Mouse (Mus musculus): ENCODE measurements around the gene Bola2. TPM values are rescaled to one million over a fixed set of nuclear protein-coding genes. Genes with fewer than 3 reads are reported as not detected.

The Bola2 gene
- polyA plus RNA-seq, 1 experiment from 2014 or later, result 138 TPM

DNA sequence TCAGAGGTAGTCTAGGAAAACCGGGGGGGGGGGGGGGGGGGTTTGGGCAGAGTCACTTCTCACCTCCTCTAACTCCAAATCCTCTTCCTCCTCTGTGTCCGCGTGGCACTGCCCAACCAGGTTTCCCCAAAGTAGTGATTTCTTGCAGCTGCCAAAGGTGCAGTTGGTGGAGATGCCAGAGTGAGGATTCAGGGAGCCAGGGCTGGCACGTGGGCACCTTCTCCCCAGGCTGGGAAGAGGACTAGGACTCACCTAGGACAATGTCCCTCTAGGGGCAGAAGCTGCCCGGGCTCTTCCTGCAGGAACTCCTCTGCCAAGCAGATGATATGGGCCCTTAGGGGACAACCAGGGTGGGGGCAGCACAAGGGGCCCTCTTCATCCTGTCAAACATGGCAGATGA is 3.5 kb upstream of the Bola2 start:
- H3K4me1 ChIP-seq, result peaks cover 14% of the 10 kb centered on the region
- no peak for ATAC-seq (ENCODE audit: insufficient number of reproducible peaks, insufficient read depth, low FRiP score, low TSS enrichment)
- H3K9me3 ChIP-seq, result no peaks in the 10 kb centered on the region
- WGBS, result 91% methylated on average over 4 of the region's 5 CpGs
- H3K36me3 ChIP-seq, result peaks cover 26% of the 10 kb centered on the region
- no peak overlapping the region for H3K27ac ChIP-seq
- H3K4me2 ChIP-seq (replicated peaks), result no peak overlapping the region
- no peaks in the 10 kb centered on the region for H3K27me3 ChIP-seq
- H3K4me3 ChIP-seq, result no peak overlapping the region
- no peak overlapping the region for H3K9ac ChIP-seq

DNA sequence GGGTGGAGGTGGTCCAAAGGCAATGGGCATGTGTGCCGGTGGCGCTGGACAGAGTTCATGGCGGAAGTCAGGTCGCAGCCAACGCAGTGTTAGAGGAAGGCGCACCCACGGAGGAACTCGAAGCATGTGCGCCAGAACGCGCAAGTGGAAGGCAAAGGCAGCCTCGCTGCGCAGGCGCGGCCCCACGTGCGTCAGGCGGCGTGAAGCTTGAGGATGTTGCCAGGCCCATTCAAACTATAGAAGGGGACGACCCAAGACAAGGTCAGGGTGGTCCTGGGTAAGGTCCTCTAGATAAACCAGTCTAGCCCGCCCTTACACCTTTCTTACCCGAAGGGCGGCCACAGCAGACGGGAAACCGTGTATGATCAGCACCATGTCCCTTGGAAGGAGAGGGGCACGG is 2.8 kb upstream of the Bola2 start:
- no peak for ATAC-seq (ENCODE audit: insufficient number of reproducible peaks, insufficient read depth, low FRiP score, low TSS enrichment)
- no peak overlapping the region for H3K9ac ChIP-seq
- H3K4me1 ChIP-seq, result peaks cover 18% of the 10 kb centered on the region
- H3K4me2 ChIP-seq (replicated peaks), result no peak overlapping the region
- H3K4me3 ChIP-seq, result no peak overlapping the region
- no peaks in the 10 kb centered on the region for H3K9me3 ChIP-seq
- WGBS, result 94% methylated on average over 26 of the region's 26 CpGs
- H3K36me3 ChIP-seq, result peaks cover 26% of the 10 kb centered on the region
- H3K27ac ChIP-seq, result no peak overlapping the region
- no peaks in the 10 kb centered on the region for H3K27me3 ChIP-seq

DNA sequence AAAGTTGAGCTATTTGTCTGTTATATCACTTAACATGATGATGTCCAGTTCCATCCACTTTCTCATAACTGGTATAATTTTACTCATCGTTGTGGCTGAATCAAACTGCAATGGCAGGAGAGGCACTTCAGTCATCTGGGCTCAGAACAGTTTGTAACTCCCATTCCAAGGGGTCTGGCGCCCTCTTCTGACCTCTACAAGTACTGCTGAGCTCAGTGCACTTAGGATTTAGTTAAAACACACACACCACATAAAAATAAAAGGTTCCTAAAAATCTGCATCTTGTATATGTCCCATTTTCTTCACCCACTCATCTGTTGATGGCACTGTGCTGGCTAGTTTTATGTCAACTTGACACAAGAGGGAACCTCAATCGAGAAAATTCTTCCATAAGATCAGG is 1.9 kb upstream of the Bola2 start:
- no peak overlapping the region for H3K4me2 ChIP-seq (replicated peaks)

DNA sequence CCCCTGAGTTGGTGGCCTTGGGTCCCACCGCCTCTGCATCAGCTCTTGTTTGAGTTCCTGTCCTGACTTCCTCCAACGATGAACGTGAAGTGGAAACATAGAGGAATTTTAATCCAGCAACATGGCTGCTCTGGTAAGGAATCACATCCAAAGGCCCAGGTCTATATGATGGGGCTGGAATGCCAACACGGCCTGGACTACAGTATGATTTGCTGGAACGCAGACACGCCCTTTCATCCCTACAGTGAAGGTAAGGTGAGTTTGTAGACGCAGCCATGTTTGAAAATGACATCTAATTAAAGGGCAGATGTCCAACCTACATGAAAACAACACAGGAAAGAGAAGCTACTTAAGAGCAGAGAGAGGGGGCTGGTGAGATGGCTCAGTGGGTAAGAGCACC is 1.4 kb upstream of the Bola2 start:
- WGBS, result 85% methylated on average over 7 of the region's 7 CpGs
- Histone ChIP-seq H3K9me3 (no peaks in the 10 kb centered on the region), H3K4me3 (no peak overlapping the region), H3K4me1 (peaks cover 18% of the 10 kb centered on the region), H3K4me2 (replicated peaks) (no peak overlapping the region), H3K27ac (no peak overlapping the region), H3K9ac (0 out of 2 replicates have a peak overlapping the region, but pooled peaks have one; percentile 8), H3K36me3 (peaks cover 28% of the 10 kb centered on the region), H3K27me3 (no peaks in the 10 kb centered on the region)
- no peak for ATAC-seq (ENCODE audit: insufficient number of reproducible peaks, insufficient read depth, low FRiP score, low TSS enrichment)

More for the DNA sequence above, 1.9 kb upstream of the Bola2 start:
- WGBS, result 40% methylated on average over 3 of the region's 3 CpGs
- no peaks in the 10 kb centered on the region for H3K27me3 ChIP-seq
- H3K9me3 ChIP-seq, result no peaks in the 10 kb centered on the region
- peaks cover 26% of the 10 kb centered on the region for H3K36me3 ChIP-seq
- 0 out of 2 replicates have a peak overlapping the region, but pooled peaks have one; percentile 8 for H3K9ac ChIP-seq
- peaks cover 18% of the 10 kb centered on the region for H3K4me1 ChIP-seq
- no peak overlapping the region for H3K27ac ChIP-seq
- no peak overlapping the region for H3K4me3 ChIP-seq
- ATAC-seq (ENCODE audit: insufficient number of reproducible peaks, insufficient read depth, low FRiP score, low TSS enrichment), result no peak

DNA sequence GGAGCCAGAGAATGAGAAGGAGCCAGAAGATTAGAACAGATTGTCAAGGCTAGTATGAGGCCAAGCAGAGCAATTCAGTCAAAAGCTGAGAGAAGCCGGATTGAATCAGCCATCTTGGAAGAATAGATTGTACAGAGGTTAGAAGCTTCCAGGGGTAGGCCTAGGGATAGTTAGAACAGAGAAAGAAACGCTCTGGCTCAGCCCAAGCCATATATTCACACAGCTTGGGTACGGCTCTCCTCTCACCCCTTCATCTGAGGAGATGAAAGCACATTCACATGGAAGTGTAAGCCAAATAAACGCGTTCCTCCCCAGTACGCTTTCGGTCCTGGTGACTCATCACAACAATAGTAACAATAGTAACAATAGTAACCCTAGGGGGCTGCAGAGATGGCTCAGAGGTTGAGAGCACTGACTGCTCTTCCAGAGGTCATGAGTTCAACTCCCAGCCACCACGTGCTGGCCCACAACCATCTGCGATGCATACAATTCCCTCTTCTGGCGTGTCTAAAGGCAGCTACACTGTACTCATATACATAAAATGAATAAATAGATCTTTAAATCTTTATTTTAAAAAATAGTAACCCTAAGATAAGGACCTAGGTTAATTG is 655 bp upstream of the Bola2 start:
- Histone ChIP-seq H3K27ac (no peak overlapping the region), H3K9ac (0 out of 2 replicates have a peak overlapping the region, but pooled peaks have one; percentile 31), H3K4me1 (peaks cover 18% of the 10 kb centered on the region), H3K27me3 (no peaks in the 10 kb centered on the region), H3K4me2 (replicated peaks) (peak overlapping the region; percentile 82), H3K36me3 (peaks cover 30% of the 10 kb centered on the region), H3K4me3 (peak overlapping the region; percentile 78), H3K9me3 (no peaks in the 10 kb centered on the region)
- no peak for ATAC-seq (ENCODE audit: insufficient number of reproducible peaks, insufficient read depth, low FRiP score, low TSS enrichment)
- WGBS, result 50% methylated on average over 10 of the region's 10 CpGs

DNA sequence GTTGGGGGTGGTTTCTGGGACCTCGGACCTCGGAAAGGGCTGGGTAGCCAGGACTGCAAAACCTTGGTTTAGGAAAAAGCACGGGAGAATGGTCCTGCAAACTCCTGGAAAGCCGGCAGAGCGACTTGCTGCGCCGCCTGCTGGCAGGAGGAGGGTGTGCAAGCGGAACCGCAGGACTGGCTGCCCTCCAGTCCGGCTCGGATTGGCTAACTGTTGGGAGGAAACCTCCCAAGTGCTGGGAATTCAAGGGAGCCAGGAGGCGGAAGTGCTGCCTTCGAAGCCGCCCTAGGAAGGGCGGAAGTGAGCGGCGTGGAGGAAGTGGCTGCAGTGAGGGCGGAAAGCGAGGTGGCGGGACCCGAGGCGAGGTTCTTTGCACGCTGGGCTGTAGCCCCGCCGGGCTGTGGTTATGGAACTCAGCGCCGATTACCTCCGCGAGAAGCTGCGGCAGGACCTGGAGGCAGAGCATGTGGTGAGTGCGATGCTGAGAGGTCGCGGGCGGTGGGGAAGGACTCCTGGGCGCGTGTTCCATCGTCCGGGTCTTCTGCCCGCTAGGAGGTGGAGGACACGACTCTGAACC is 518 bp downstream of the Bola2 start, which contains the start of gene Slx1b:
Gene Slx1b (minus strand): TSS at position 154 of the 577 bp plus-strand sequence.
- Histone ChIP-seq H3K4me2 (replicated peaks) (peak within 1 kb of the TSS; percentile 82), H3K4me1 (peaks cover 19% of the 10 kb centered on the region), H3K4me3 (peak within 1 kb of the TSS; percentile 78), H3K36me3 (peaks cover 32% of the 10 kb centered on the region), H3K9me3 (no peaks in the 10 kb centered on the region), H3K27me3 (no peaks in the 10 kb centered on the region), H3K9ac (peak within 1 kb of the TSS; percentile 83), H3K27ac (peak within 1 kb of the TSS; percentile 96)
- ATAC-seq (ENCODE audit: insufficient number of reproducible peaks, insufficient read depth, low FRiP score, low TSS enrichment), result peak; percentile 94
- WGBS, result under 1% methylated on average over 40 of the region's 40 CpGs

DNA sequence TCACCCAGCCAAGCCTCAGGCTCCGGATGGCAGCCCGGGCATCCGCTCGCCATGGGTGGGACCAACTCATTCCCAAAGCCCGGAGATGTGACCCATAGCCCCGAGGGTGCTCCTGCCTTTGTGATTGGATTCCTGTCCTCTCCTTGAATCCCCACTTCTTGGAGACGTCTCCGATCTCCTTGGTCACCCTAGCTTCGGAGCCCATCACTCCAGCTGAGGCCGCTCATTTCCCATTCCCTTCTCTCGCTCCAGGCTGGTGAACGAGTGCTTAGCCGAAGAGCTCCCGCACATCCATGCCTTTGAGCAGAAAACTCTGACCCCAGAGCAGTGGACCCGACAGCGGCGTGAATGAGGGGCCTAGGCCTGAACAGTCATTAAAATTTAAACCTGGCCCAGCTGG is 1.1 kb downstream of the Bola2 start:
- 3% methylated on average over 17 of the region's 17 CpGs for WGBS
- ATAC-seq (ENCODE audit: insufficient number of reproducible peaks, insufficient read depth, low FRiP score, low TSS enrichment), result no peak
- no peaks in the 10 kb centered on the region for H3K9me3 ChIP-seq
- H3K36me3 ChIP-seq, result peaks cover 26% of the 10 kb centered on the region
- no peak overlapping the region for H3K27ac ChIP-seq
- H3K4me1 ChIP-seq, result peaks cover 25% of the 10 kb centered on the region
- H3K4me2 ChIP-seq (replicated peaks), result peak overlapping the region; percentile 82
- H3K4me3 ChIP-seq, result peak overlapping the region; percentile 78
- H3K9ac ChIP-seq, result peak overlapping the region; percentile 83
- H3K27me3 ChIP-seq, result no peaks in the 10 kb centered on the region

DNA sequence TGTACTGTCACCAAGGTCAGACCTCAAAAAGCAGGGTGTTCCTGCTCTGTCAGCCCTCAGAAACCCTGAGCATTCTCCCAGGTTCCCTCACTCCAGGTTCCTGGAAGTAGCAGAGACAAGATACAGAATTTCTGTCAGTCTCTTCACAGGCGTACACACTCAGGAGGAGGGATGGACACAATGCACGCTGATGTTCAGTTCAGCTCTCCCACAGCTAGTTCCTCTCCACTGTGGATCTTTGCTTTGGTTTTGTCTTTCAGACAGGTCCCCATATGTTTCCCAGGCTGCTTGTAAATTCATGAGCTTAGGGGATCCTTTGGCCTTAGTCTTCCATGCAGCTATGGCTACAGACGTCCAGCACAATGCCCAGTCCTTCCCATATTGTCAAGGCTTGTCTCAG is 1.7 kb downstream of the Bola2 start:
- 82% methylated on average over 3 of the region's 3 CpGs for WGBS
- H3K27ac ChIP-seq, result no peak overlapping the region
- no peak for ATAC-seq (ENCODE audit: insufficient number of reproducible peaks, insufficient read depth, low FRiP score, low TSS enrichment)

DNA sequence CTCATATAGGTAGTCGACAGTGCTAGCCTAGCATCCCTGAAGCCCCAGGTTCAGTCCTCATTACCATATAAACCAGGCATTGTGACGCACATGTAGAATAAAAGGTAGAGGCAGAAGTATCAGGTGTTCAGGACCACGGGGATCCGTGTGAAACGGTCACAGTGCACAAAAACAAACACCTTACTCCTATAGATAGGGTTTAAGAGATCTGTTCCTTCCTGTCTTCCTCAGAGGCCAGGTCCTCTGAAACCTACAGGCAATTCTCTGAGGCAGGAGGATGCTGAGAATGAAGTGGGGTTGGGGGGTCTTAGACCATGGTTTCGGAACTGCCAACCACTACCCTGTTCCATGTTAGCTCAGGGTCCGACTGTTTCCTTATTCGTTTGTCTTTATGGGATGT is 2.6 kb downstream of the Bola2 start:
- no peak for ATAC-seq (ENCODE audit: insufficient number of reproducible peaks, insufficient read depth, low FRiP score, low TSS enrichment)
- Histone ChIP-seq H3K4me3 (no peak overlapping the region), H3K9me3 (no peaks in the 10 kb centered on the region), H3K4me2 (replicated peaks) (no peak overlapping the region), H3K27ac (no peak overlapping the region), H3K9ac (no peak overlapping the region), H3K27me3 (no peaks in the 10 kb centered on the region), H3K36me3 (peaks cover 11% of the 10 kb centered on the region; the same call in 1 of the 2 replicates), H3K4me1 (peaks cover 26% of the 10 kb centered on the region)
- WGBS, result 93% methylated on average over 8 of the region's 8 CpGs

More for the DNA sequence above, 1.7 kb downstream of the Bola2 start:
- H3K9me3 ChIP-seq, result no peaks in the 10 kb centered on the region
- peak overlapping the region; percentile 78 for H3K4me3 ChIP-seq
- peaks cover 26% of the 10 kb centered on the region for H3K4me1 ChIP-seq
- H3K27me3 ChIP-seq, result no peaks in the 10 kb centered on the region
- H3K4me2 ChIP-seq (replicated peaks), result peak overlapping the region; percentile 82
- H3K36me3 ChIP-seq, result peaks cover 20% of the 10 kb centered on the region
- H3K9ac ChIP-seq, result peak overlapping the region; percentile 83; the same call in 1 of the 2 replicates

DNA sequence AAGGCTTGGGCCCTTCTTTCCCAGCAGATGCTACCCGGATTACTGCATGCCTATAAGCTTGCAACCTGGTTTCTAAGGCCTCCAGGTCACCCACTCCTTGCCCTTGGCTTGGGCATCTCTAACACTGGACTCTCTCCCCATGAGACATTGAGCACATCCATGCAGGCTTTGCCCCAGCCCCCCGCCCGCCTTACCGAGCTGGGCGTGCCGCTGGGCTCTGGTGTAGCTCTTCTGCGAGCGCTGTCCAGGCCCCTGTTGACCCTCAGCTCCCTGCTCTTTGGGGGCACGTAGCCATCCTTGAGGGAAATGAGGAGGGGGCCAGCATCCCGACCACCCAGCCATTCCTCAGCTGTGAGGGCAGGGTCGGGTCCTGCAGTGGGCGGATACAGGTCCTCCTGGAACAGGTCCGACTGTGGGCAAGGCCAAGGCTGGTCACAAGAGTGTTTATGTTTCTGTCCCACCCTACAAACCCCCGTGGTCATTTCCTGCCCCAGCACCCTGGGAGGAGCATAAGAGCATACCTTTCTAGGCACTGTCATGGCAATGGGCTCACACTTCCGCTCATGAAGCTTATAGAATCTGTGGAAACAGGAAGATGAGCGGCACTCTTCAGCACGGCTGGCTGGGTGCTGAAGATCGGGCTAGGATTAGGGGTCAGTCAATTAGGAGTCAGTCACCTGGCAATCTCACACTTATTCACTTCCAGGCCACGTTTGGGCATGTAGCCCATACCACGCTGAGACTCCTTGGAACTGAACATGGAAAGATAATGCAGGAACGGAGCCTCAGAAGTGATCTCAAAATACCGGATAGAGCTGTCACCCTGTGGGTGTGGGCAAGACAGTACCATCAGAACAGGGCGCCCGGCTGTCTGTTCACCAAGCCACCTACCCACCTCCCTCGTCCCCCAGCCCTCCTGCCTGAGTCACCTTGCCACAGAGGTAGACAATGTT is 5.1 kb downstream of the Bola2 start:
- no peak for ATAC-seq (ENCODE audit: insufficient number of reproducible peaks, insufficient read depth, low FRiP score, low TSS enrichment)
- Histone ChIP-seq H3K27me3 (peaks cover 9% of the 10 kb centered on the region), H3K4me2 (replicated peaks) (no peak overlapping the region; the same call in 1 of the 2 replicates), H3K9me3 (no peaks in the 10 kb centered on the region), H3K9ac (no peak overlapping the region; the same call in 1 of the 2 replicates), H3K4me1 (peaks cover 27% of the 10 kb centered on the region), H3K36me3 (peaks cover 11% of the 10 kb centered on the region; the same call in 1 of the 2 replicates), H3K27ac (no peak overlapping the region), H3K4me3 (no peak overlapping the region)
- 84% methylated on average over 25 of the region's 25 CpGs for WGBS

DNA sequence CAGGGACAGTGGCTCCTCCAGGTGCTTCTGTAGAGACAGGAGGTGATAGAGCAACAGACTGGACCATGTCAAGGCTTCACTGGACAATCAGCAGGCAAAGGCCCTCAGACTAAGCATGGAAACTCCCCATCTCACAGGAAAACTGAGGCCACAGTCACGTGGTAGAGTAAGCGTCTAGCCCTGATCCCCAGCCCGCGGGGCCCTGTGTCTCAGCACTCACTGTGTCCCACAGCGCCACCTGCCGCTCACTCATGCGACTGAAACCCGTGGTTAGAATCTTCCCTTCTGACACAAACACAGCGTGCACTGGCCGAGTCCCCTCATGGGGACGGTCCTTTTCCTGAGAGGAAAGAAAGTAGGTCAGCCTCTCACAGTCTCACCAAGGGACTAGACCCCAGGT is 5.9 kb downstream of the Bola2 start:
- 2% methylated on average over 11 of the region's 11 CpGs for WGBS
- Histone ChIP-seq H3K9ac (no peak overlapping the region), H3K4me1 (peaks cover 27% of the 10 kb centered on the region), H3K9me3 (no peaks in the 10 kb centered on the region), H3K4me3 (0 out of 2 replicates have a peak overlapping the region, but pooled peaks have one; percentile 9), H3K4me2 (replicated peaks) (peak overlapping the region; percentile 24), H3K27ac (no peak overlapping the region), H3K36me3 (peaks cover 11% of the 10 kb centered on the region; the same call in 1 of the 2 replicates), H3K27me3 (peaks cover 16% of the 10 kb centered on the region)
- ATAC-seq (ENCODE audit: insufficient number of reproducible peaks, insufficient read depth, low FRiP score, low TSS enrichment), result 0 out of 2 replicates have a peak, but pooled peaks have one; percentile 11
